Mouse (Mus musculus) right cerebral cortex, postnatal 14 days (tissue): ENCODE results near the gene Trmt10a.
"Not testable (repeated sequence)": the region's sequence is repeated elsewhere in the genome, so short reads cannot be mapped to it uniquely, and the experiment has no call there.

Source experiments
- DNase-seq: peaks from one replicate; pipeline ENCODE4 v3.0.0; 2022

Gene Trmt10a

GRCm38 (mm10) chr3:138138146-138138545 is 5.1 kb upstream of the Trmt10a start:
- not testable (repeated sequence) for DNase-seq

DNA sequence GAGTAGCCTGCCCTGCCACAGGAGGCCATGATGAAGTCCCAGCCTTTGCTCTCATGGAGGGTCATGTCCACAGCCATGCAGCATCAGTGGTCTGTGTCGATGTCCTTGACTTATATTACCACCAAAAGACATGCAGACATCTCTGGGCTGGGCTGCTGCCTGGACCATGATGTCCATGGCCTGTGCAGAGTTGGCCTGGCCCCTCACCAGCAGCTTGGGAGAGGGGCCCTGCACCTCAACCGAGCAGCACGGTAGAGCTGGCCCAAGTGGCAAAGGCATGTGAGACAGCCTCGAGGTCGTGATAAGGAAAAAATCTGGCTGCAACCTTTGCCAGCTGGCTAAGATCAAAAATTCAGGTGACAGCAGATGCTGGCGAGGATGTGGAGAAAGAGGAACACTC is 3.6 kb upstream of the Trmt10a start:
- no peak for DNase-seq

GRCm38 (mm10) chr3:138142052-138142732 is 1.1 kb upstream of the Trmt10a start:
- no peak for DNase-seq

DNA sequence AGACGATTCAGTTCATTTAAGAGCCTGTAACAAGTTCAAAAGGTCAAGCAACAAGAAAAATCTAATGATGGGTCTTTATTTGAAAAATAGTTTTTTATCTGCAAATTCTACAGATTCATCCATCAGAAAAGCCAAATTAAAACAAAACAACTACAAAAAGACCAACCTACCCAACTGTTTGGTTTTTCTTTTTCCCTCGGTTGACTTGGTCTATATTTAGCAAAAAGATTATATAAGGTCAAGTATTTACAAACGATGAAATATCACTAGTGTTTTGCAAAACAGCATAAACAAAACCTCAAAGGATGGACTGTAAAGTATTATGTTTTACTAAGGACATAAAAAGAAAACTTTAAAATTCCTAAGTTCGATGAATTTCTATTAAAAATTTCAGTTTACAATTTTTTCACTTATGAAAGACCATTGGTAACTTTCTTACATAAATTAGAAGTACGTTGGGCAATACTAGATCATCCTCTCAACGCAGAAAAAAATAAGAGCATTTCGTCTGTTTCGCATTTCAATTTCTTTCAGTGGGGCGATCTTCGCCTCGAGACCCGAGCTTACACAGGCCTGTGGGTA is 424 bp upstream of the Trmt10a start:
- DNase-seq = no peak

GRCm38 (mm10) chr3:138144060-138144641 is 903 bp downstream of the Trmt10a start:
- no peak for DNase-seq

DNA sequence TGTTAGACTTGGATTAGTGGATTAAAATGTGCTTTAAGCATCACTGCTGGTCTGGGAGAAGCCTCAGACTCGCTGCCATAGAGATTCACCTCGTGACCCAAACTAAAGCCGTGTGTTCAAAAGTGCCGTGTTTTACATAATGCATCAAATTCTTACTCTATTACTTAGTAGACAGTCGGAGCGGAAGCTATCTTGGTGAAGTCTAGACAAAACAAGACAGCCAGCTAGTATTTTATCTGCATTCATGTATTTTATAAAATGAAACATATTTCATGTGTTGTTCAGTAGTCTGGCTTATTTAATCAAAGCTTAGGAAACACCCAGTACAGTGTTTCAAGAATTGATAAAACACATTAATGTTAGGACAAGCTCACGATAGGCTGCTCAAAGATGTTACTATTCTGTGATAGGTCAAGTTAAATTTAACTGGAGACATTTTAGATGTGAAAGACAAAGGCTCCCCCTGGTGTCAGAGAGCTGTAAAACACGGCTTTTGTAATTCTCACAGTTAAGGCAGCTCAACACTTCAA is 1.5 kb downstream of the Trmt10a start, which contains the start of gene Mttp:
Gene Mttp (minus strand): TSS at position 327 of the 530 bp plus-strand sequence.
- peak; percentile 79 for DNase-seq

DNA sequence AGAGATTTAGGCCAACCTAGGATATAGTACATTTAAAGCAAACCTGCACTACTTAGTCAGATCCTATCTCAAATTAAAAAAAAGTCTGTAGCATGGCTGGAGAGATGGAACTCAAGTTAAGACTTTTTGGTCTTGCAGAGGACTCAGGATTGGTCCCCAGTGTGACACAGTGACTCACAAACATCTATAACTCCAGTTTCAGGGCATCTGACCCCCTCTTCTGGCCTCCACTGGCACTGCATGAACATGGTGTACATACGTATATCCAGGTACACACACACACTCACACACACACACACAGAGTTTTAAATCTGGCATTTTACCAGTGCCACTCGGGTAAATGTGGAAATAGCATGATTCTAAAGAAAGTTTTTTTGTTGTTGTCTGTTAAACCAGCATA is 5.6 kb downstream of the Trmt10a start:
- no peak for DNase-seq

GRCm38 (mm10) chr3:138155062-138155461 is 11.8 kb downstream of the Trmt10a start:
- DNase-seq = no peak

DNA sequence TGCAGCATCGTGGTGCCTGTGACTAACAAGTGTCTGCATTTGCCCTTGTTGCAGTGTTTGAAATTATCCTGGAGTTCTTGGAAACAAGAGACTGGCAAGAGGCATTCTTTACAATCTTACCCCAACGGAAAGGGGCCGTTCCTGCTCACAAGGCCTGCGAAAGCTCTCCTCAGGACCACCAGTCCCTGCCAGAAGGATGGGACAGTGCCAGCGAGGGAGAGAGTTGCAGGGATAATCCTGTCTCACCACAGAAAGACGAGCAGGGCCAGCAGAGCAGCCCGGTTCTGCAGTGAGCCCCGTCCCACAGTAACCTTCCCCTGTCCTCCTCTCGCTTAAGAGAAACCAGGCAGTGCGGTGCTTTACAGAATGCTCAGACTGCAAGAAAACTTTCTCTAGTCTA is 13.4 kb downstream of the Trmt10a start:
- DNase-seq = no peak

GRCm38 (mm10) chr3:138161623-138162022 is 18.4 kb downstream of the Trmt10a start:
- DNase-seq = no peak

- no peak for DNase-seq
These were observed 19.4 kb downstream of the Trmt10a start for GRCm38 (mm10) chr3:138162553-138163183.

GRCm38 (mm10) chr3:138173291-138173690 is 30.0 kb downstream of the Trmt10a start:
- DNase-seq = no peak

DNA sequence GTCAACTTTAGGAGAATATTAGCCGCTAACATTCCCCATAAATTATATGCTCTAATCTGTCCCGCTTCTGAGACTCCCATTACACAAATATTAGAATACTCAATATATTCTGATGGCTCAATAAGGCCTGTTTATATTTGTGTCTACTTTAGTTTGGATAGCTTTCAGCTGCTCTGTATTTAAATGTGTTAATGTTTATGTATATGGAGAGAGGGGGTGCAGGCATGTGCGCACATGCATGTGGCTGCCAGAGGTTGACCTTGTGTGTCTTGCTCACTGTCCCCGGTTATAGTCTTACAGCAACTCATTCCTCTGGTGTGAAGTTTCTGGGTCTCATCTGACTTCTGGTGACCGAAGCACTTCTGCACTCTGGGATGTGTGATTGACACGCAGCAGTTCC is 32.3 kb downstream of the Trmt10a start:
- DNase-seq = no peak

GRCm38 (mm10) chr3:138182019-138182418 is 38.8 kb downstream of the Trmt10a start:
- no peak for DNase-seq

DNA sequence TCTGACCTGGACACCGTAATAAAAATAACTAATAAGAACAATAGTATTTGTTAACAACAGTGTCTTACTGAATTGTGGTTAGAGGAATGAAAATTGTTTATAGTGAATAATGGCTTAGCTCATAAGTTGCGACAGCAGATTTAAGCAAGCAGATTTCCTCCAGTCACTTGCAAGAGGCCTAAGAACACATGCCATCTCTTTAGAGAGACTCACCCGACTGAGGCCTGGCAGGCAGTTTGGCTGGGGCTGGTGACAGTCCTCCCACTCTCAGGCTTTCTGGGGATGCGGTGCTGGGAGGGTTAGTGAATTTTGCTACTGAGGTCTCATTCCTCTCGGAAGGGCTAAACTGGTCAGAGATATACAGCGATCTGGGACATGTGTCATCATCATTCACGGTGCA is 40.1 kb downstream of the Trmt10a start:
- no peak for DNase-seq

DNA sequence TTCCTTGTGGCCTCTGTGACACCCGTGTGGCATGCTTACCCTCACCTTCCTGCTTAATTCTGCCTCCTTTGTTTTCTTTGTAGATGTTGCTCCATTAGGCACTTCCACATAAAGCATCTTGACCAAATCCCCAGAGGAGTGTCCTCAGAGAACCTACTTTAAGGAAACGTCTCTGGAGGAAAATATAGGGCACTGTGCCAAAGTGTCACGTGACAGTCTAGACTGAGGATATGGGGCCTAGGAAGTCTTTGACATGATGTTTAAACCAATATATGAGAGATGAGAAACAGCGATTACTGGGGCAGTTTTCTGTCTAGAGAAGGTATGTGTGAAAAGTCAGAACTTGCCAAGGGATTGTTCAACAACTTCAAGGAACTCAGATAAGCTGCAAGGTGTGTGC is 42.0 kb downstream of the Trmt10a start:
- DNase-seq = no peak

- no peak for DNase-seq
These were observed 43.0 kb downstream of the Trmt10a start for GRCm38 (mm10) chr3:138185995-138186930.

- DNase-seq = no peak
These were observed 49.0 kb downstream of the Trmt10a start for GRCm38 (mm10) chr3:138192260-138192659.

- DNase-seq = no peak
These were observed 50.5 kb downstream of the Trmt10a start, which contains the start of gene 4930579F01Rik for GRCm38 (mm10) chr3:138193683-138194302. TSS of gene 4930579F01Rik (minus strand) at chr3:138193825.

GRCm38 (mm10) chr3:138197093-138197492 is 53.8 kb downstream of the Trmt10a start:
- DNase-seq = no peak

DNA sequence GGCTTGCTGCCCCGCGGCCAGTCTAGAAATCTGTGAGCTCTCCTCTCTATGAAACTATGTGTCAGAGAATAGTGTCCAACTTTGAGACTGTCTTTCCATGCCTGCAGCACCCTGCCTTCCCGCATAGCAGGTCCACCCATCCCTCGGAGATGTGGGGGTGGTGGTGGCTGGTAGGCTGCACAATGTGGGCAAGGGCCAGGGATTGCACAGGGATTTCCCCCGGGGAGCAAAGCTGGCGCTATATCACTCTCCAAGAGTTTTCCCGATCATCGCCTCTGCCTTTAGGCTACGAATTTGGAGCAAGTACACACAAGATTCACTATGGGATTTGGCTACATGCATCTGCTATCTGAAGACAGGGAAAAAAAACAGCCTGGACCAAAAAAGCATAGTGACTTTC is 54.3 kb downstream of the Trmt10a start:
- no peak for DNase-seq
